Mouse (Mus musculus) MEL (cell line): ENCODE data around the gene Bap1. TPM values are rescaled to one million over a fixed set of nuclear protein-coding genes. Genes with fewer than 3 reads are reported as not detected.

Experiments used
- DNase-seq: peaks from one replicate; pipeline ENCODE4 v3.0.0; 2011; ENCODE audit warnings: low read depth, low spot score
- H3K27ac ChIP-seq: 2 replicates; pipeline ENCODE4 v1.5.1; 2012; ENCODE audit warnings: low read depth, mild to moderate bottlenecking, control low read depth, low read length, moderate library complexity; ENCODE audit not compliant: control insufficient read depth
- H3K27me3 ChIP-seq, 2 experiments: fragments of 150-350 bp in 1 of 2; sonication (generic) in 1 of 2; 2 replicates each; pipeline ENCODE4 v1.6.1; 2012; ENCODE audit warnings: low read length in 2 of 2, mild to moderate bottlenecking in 2 of 2, improper control_type of control experiment in 1 of 2, moderate library complexity in 1 of 2; ENCODE audit not compliant: insufficient read depth in 2 of 2, control insufficient read depth in 1 of 2
- H3K36me3 ChIP-seq, 2 experiments: 2 replicates each; pipeline ENCODE4 v1.6.1; 2012 to 2014; ENCODE audit warnings: low read length in 2 of 2, improper control_type of control experiment in 1 of 2, inconsistent platforms in 1 of 2, mild to moderate bottlenecking in 1 of 2; ENCODE audit not compliant: insufficient read depth in 2 of 2, control insufficient read depth in 1 of 2
- H3K4me1 ChIP-seq, 2 experiments: fragments of 150-350 bp in 1 of 2; sonication (generic) in 1 of 2; 2 replicates each; pipeline ENCODE4 v1.6.1; 2012; ENCODE audit warnings: low read length in 2 of 2, improper control_type of control experiment in 1 of 2, mild to moderate bottlenecking in 1 of 2; ENCODE audit not compliant: insufficient read depth in 2 of 2, control insufficient read depth in 1 of 2
- H3K4me3 ChIP-seq, 2 experiments: fragments of 150-350 bp in 1 of 2; sonication (generic) in 1 of 2; 2 replicates each; pipeline ENCODE4 v1.5.1; 2012; ENCODE audit warnings: low read depth in 2 of 2, low read length in 2 of 2, mild to moderate bottlenecking in 2 of 2, moderate library complexity in 2 of 2, control low read depth in 1 of 2, improper control_type of control experiment in 1 of 2; ENCODE audit not compliant: control insufficient read depth in 1 of 2, insufficient read depth in 1 of 2
- H3K79me2 ChIP-seq: 2 replicates; pipeline ENCODE4 v1.6.1; 2012; ENCODE audit warnings: mild to moderate bottlenecking, low read length, moderate library complexity; ENCODE audit not compliant: control insufficient read depth, poor library complexity, insufficient read depth
- H3K9ac ChIP-seq: 2 replicates; pipeline ENCODE4 v1.6.1; 2012; ENCODE audit warnings: low read depth, mild to moderate bottlenecking, control low read depth, low read length, moderate library complexity; ENCODE audit not compliant: control insufficient read depth, poor library complexity, severe bottlenecking
- H3K9me3 ChIP-seq: fragments of 150-350 bp; sonication (generic); replicated peaks from 2 replicates; pipeline ENCODE4 v1.6.1; 2012; ENCODE audit warnings: mild to moderate bottlenecking, low read length, improper control_type of control experiment, moderate library complexity; ENCODE audit not compliant: insufficient read depth
- CHD1 ChIP-seq: IDR thresholded peaks from 2 replicates; pipeline ENCODE4 v1.6.1; 2012; ENCODE audit warnings: low read depth, mild to moderate bottlenecking, inconsistent platforms, low read length, improper control_type of control experiment
- E2F4 ChIP-seq: IDR thresholded peaks from 2 replicates; pipeline ENCODE4 v1.6.1; 2011; ENCODE audit warnings: low read depth, low read length, improper control_type of control experiment, borderline replicate concordance
- EP300 ChIP-seq, 2 experiments: IDR thresholded peaks; 2 replicates each; pipeline ENCODE4 v1.6.1; 2011; ENCODE audit warnings: improper control_type of control experiment in 2 of 2, low read length in 2 of 2, low read depth in 1 of 2, mild to moderate bottlenecking in 1 of 2
- HCFC1 ChIP-seq: IDR thresholded peaks from 2 replicates; pipeline ENCODE4 v1.6.1; 2012; ENCODE audit warnings: low read depth, mild to moderate bottlenecking, inconsistent platforms, low read length, improper control_type of control experiment, moderate library complexity
- MEF2A ChIP-seq: IDR thresholded peaks from 2 replicates; pipeline ENCODE4 v1.6.1; 2014; ENCODE audit warnings: low read depth, mild to moderate bottlenecking, inconsistent platforms, low read length, improper control_type of control experiment; ENCODE audit not compliant: poor library complexity, insufficient replicate concordance, severe bottlenecking; ENCODE audit errors: extremely low read depth
- NELFE ChIP-seq: IDR thresholded peaks from 2 replicates; pipeline ENCODE4 v1.6.1; 2011; ENCODE audit warnings: low read depth, low read length, improper control_type of control experiment
- NRF1 ChIP-seq: IDR thresholded peaks from 2 replicates; pipeline ENCODE4 v1.6.1; 2014; ENCODE audit warnings: low read depth, mild to moderate bottlenecking, inconsistent platforms, low read length, improper control_type of control experiment, moderate library complexity; ENCODE audit not compliant: poor library complexity, insufficient read depth, severe bottlenecking
- POLR2A ChIP-seq, 2 experiments: IDR thresholded peaks; 2 replicates each; pipeline ENCODE4 v1.6.1; 2011 to 2012; ENCODE audit warnings: low read length in 2 of 2, mild to moderate bottlenecking in 2 of 2, control low read depth in 1 of 2, improper control_type of control experiment in 1 of 2, low read depth in 1 of 2, moderate library complexity in 1 of 2; ENCODE audit not compliant: control insufficient read depth in 1 of 2, insufficient read depth in 1 of 2, poor library complexity in 1 of 2
- POLR2AphosphoS2 ChIP-seq: IDR thresholded peaks from 2 replicates; pipeline ENCODE4 v1.6.1; 2011; ENCODE audit warnings: low read length, improper control_type of control experiment
- RCOR1 ChIP-seq: IDR thresholded peaks from 2 replicates; pipeline ENCODE4 v1.6.1; 2012; ENCODE audit warnings: low read depth, mild to moderate bottlenecking, inconsistent platforms, low read length, improper control_type of control experiment
- SIN3A ChIP-seq: IDR thresholded peaks from 2 replicates; pipeline ENCODE4 v1.6.1; 2012; ENCODE audit warnings: low read length, improper control_type of control experiment, inconsistent platforms
- TAL1 ChIP-seq: IDR thresholded peaks from 2 replicates; pipeline ENCODE4 v1.6.1; 2012; ENCODE audit warnings: mild to moderate bottlenecking, inconsistent platforms, low read length, moderate library complexity, mixed read lengths
- TBP ChIP-seq: IDR thresholded peaks from 2 replicates; pipeline ENCODE4 v1.8.0; 2011; ENCODE audit warnings: low read depth, low read length, improper control_type of control experiment
- ZMIZ1 ChIP-seq: IDR thresholded peaks from 2 replicates; pipeline ENCODE4 v1.6.1; 2012; ENCODE audit warnings: low read depth, mild to moderate bottlenecking, inconsistent platforms, low read length, improper control_type of control experiment, moderate library complexity
- polyA plus RNA-seq, 2 experiments: library from polyadenylated mRNA; stranded (reverse) in 1 of 2; unstranded in 1 of 2; fragments of >175 nt in 1 of 2; fragments of >200 nt in 1 of 2; gene quantifications; 2 replicates each; pipeline versions ENCODE4 v1.2.1 to v1.2.4; 2012; ENCODE audit warnings: low replicate concordance in 2 of 2, low read depth in 1 of 2; ENCODE audit not compliant: insufficient read length in 2 of 2, insufficient read depth in 1 of 2, missing spikeins in 1 of 2
- total RNA-seq: library from RNA; depleted of rRNA; stranded (reverse); fragments of 300-350 nt; gene quantifications from 2 replicates; pipeline ENCODE4 v1.2.3, GENCODE M21; 2012

Bap1 gene
- total and polyA plus RNA-seq, 3 experiments: 85.4 to 177 (median 112) TPM

DNA sequence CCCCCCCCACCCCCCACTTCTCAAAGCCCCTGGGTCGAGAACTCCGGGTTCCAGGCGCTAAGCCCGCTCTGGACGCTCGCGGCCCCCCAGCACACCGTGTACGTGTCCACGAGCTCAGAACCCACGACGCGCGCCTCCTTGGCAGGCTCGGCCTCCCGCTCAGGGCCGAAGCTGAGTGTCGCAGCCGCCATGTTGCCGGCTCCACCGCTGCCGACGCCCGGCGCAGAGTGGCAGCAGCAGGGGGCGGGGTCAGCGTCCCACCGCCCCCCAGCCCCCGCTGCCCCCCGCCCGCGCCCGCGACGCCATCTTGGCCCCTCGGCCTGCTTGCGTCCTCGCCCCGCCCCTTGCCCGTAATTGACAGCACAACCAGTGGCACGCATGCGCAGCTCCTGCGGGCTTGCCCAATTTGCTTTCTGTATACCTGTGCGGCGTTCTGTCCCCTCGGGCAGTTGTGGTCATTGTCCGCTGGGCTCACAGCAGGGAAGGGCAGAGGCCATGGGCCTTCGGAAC lies 44.7 kb upstream of the Bap1 start:
- peaks cover 3 to 16% of the 10 kb centered on the region in 2 experiments; a peak in 3 of 4 replicates for H3K36me3 ChIP-seq
- peaks cover 3 to 11% of the 10 kb centered on the region in 2 experiments; a peak in 3 of 4 replicates for H3K4me1 ChIP-seq
- H3K27me3 ChIP-seq: no peaks in the 10 kb centered on the region
- DNase-seq: peak; percentile 94
- TF ChIP-seq CHD1: peak; percentile 65; the same call in 1 of the 2 replicates
- peak; percentile 31; the same call in 1 of the 2 replicates for TF ChIP-seq SIN3A
- TF ChIP-seq POLR2AphosphoS2: peak; percentile 76; the same call in 1 of the 2 replicates
- TF ChIP-seq NELFE: peak; percentile 68
- TF ChIP-seq EP300 (IDR thresholded peaks at IDR 0.05; ENCODE audit: low read depth in 1 of 2, low read length in 2 of 2): no peak
- peak; percentile 71; the same call in 1 of the 2 replicates for TF ChIP-seq ZMIZ1
- no peak for TF ChIP-seq MEF2A
- no peak for TF ChIP-seq TAL1
- peak; percentile 92 for TF ChIP-seq NRF1
- TF ChIP-seq HCFC1: peak; percentile 43; the same call in 1 of the 2 replicates
- TF ChIP-seq E2F4: no peak
- TF ChIP-seq POLR2A (IDR thresholded peaks at IDR 0.05; ENCODE audit: control insufficient read depth in 1 of 2, insufficient read depth in 1 of 2, low read depth in 1 of 2, low read length in 2 of 2, poor library complexity in 1 of 2): peak; percentile 73 to 86; a peak in 3 of 4 replicates
- 0 out of 2 replicates have a peak, but pooled peaks have one; percentile 8 for TF ChIP-seq TBP
- peak overlapping the region; percentile 99 for H3K9ac ChIP-seq
- peaks cover 19% of the 10 kb centered on the region for H3K79me2 ChIP-seq
- H3K9me3 ChIP-seq: no peaks in the 10 kb centered on the region
- peak overlapping the region; percentile 62 for H3K27ac ChIP-seq
- H3K4me3 ChIP-seq: peak overlapping the region; percentile 84 to 98

DNA sequence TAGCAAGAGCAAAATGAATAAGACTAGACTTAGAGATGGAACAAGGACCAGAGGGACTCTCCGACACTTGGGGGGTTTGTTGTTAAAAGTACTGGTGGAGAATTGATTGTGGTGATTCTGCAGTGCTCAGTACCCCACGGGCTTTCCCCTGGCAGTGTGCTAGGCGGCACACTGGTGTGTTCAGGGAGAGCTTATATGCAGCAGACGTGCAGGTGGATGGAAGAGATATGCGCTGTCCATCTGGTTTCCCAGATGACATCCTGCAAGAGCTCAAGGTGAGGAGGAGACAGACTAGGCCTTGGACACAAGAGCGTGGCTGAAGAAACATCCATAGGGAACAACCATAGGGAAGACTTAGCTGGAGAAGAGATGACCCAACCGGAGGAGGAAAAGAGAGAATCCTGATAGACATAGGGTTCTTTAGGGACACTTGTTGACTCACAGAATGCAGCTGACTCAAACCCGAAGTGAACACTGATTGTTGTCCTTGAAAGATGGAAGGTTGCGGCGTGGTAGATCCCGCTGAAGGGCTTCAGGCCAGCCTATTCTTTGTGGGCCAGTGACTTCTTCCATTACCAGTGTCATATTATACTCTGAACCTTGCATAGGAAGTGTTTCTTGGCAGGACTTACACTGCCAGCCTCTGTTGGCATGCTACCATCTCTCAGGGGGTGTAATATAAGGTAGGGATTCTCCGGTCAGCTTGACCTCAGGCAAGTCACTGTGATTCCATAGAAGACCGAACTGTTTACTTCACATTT lies 44.0 kb upstream of the Bap1 start:
- no peak for DNase-seq
- H3K27ac ChIP-seq: no peak overlapping the region
- no peaks in the 10 kb centered on the region for H3K27me3 ChIP-seq
- peaks cover 3 to 11% of the 10 kb centered on the region in 2 experiments; a peak in 3 of 4 replicates for H3K4me1 ChIP-seq
- TF ChIP-seq MEF2A: no peak
- TF ChIP-seq TBP: 0 out of 2 replicates have a peak, but pooled peaks have one; percentile 3
- peak; percentile 63 for TF ChIP-seq TAL1
- TF ChIP-seq RCOR1: no peak
- no peaks in the 10 kb centered on the region for H3K9me3 ChIP-seq
- peaks cover 3 to 14% of the 10 kb centered on the region in 2 experiments; a peak in 3 of 4 replicates for H3K36me3 ChIP-seq
- H3K9ac ChIP-seq: peak overlapping the region; percentile 77
- peak overlapping the region; percentile 77 to 87 for H3K4me3 ChIP-seq
- H3K79me2 ChIP-seq: peaks cover 19% of the 10 kb centered on the region
